Mouse (Mus musculus): ENCODE measurements around the gene Hba-a2.
"Not testable (repeated sequence)": the region's sequence is repeated elsewhere in the genome, so short reads cannot be mapped to it uniquely, and the experiment has no call there.

The Hba-a2 gene

GRCm38 (mm10) chr11:32280646-32281045 lies 15.6 kb upstream of the Hba-a2 start:
- in situ Hi-C loops (cut with MboI; ENCODE audit: low pct_unique_long_range_greater_than_20kb in 1 of 2, low sequenced_read_pairs in 2 of 2, unreplicated experiment in 1 of 2) = no loop called here

- in situ Hi-C loops (cut with MboI; ENCODE audit: low pct_unique_long_range_greater_than_20kb in 1 of 2, low sequenced_read_pairs in 2 of 2, unreplicated experiment in 1 of 2) = no loop called here
Measured at GRCm38 (mm10) chr11:32281416-32282144, 14.7 kb upstream of the Hba-a2 start.

- in situ Hi-C loops (cut with MboI; ENCODE audit: low pct_unique_long_range_greater_than_20kb in 1 of 2, low sequenced_read_pairs in 2 of 2, unreplicated experiment in 1 of 2) = not testable (repeated sequence)
Measured at GRCm38 (mm10) chr11:32283091-32283777, 13.1 kb upstream of the Hba-a2 start, which contains the start of gene Hba-a1. Hba-a1 (plus strand) TSS chr11:32283511.

GRCm38 (mm10) chr11:32284582-32284981 lies 11.7 kb upstream of the Hba-a2 start:
- in situ Hi-C loops (cut with MboI; ENCODE audit: low pct_unique_long_range_greater_than_20kb in 1 of 2, low sequenced_read_pairs in 2 of 2, unreplicated experiment in 1 of 2) = not testable (repeated sequence)

- in situ Hi-C loops (cut with MboI; ENCODE audit: low pct_unique_long_range_greater_than_20kb in 1 of 2, low sequenced_read_pairs in 2 of 2, unreplicated experiment in 1 of 2) = no loop called here
Measured at GRCm38 (mm10) chr11:32285031-32285775, 11.1 kb upstream of the Hba-a2 start.

- in situ Hi-C loops (cut with MboI; ENCODE audit: low pct_unique_long_range_greater_than_20kb in 1 of 2, low sequenced_read_pairs in 2 of 2, unreplicated experiment in 1 of 2) = not testable (repeated sequence)
Measured at GRCm38 (mm10) chr11:32285887-32286286, 10.4 kb upstream of the Hba-a2 start.

- in situ Hi-C loops (cut with MboI; ENCODE audit: low pct_unique_long_range_greater_than_20kb in 1 of 2, low sequenced_read_pairs in 2 of 2, unreplicated experiment in 1 of 2) = not testable (repeated sequence)
Measured at GRCm38 (mm10) chr11:32286695-32287492, 9.4 kb upstream of the Hba-a2 start, which contains the start of gene Hbq1b. Hbq1b (plus strand) TSS chr11:32286965.

- in situ Hi-C loops (cut with MboI; ENCODE audit: low pct_unique_long_range_greater_than_20kb in 1 of 2, low sequenced_read_pairs in 2 of 2, unreplicated experiment in 1 of 2) = no loop called here
Measured at GRCm38 (mm10) chr11:32287493-32287825, 8.8 kb upstream of the Hba-a2 start.

- in situ Hi-C loops (cut with MboI; ENCODE audit: low pct_unique_long_range_greater_than_20kb in 1 of 2, low sequenced_read_pairs in 2 of 2, unreplicated experiment in 1 of 2) = not testable (repeated sequence)
Measured at GRCm38 (mm10) chr11:32292819-32293218, 3.5 kb upstream of the Hba-a2 start.

GRCm38 (mm10) chr11:32293479-32293878 lies 2.8 kb upstream of the Hba-a2 start:
- in situ Hi-C loops (cut with MboI; ENCODE audit: low pct_unique_long_range_greater_than_20kb in 1 of 2, low sequenced_read_pairs in 2 of 2, unreplicated experiment in 1 of 2) = not testable (repeated sequence)

- in situ Hi-C loops (cut with MboI; ENCODE audit: low pct_unique_long_range_greater_than_20kb in 1 of 2, low sequenced_read_pairs in 2 of 2, unreplicated experiment in 1 of 2) = not testable (repeated sequence)
Measured at GRCm38 (mm10) chr11:32297417-32297816, 1.1 kb downstream of the Hba-a2 start.

GRCm38 (mm10) chr11:32297866-32298531 lies 1.7 kb downstream of the Hba-a2 start:
- in situ Hi-C loops (cut with MboI; ENCODE audit: low pct_unique_long_range_greater_than_20kb in 1 of 2, low sequenced_read_pairs in 2 of 2, unreplicated experiment in 1 of 2) = no loop called here

- in situ Hi-C loops (cut with MboI; ENCODE audit: low pct_unique_long_range_greater_than_20kb in 1 of 2, low sequenced_read_pairs in 2 of 2, unreplicated experiment in 1 of 2) = no loop called here
Measured at GRCm38 (mm10) chr11:32298532-32298918, 2.2 kb downstream of the Hba-a2 start.

GRCm38 (mm10) chr11:32299865-32300264 lies 3.6 kb downstream of the Hba-a2 start, which contains the start of gene Hbq1a:
Hbq1a (plus strand) TSS chr11:32300069.
- in situ Hi-C loops (cut with MboI; ENCODE audit: low pct_unique_long_range_greater_than_20kb in 1 of 2, low sequenced_read_pairs in 2 of 2, unreplicated experiment in 1 of 2) = not testable (repeated sequence)

- in situ Hi-C loops (cut with MboI; ENCODE audit: low pct_unique_long_range_greater_than_20kb in 1 of 2, low sequenced_read_pairs in 2 of 2, unreplicated experiment in 1 of 2) = no loop called here
Measured at GRCm38 (mm10) chr11:32300279-32301267, 4.3 kb downstream of the Hba-a2 start.

GRCm38 (mm10) chr11:32301506-32301905 lies 5.2 kb downstream of the Hba-a2 start:
- in situ Hi-C loops (cut with MboI; ENCODE audit: low pct_unique_long_range_greater_than_20kb in 1 of 2, low sequenced_read_pairs in 2 of 2, unreplicated experiment in 1 of 2) = no loop called here
